ENCODE assay signal across 9 mouse cellular contexts in genomic region chr2:4412870-4413595, GRCm38 (mm10).
DNase-seq lines count a peak whose midpoint lies in the region; ATAC-seq and TF ChIP-seq lines count a peak whose summit lies in the region.
"Had no signal": no experiment of that assay in that cellular context is flagged by ENCODE, and none has a peak within 500 bp of the region (broad histone marks: within the 10 kb centered on the region; RNA-seq: fewer than 3 reads in every experiment).

No protein-coding gene starts in this region.

- H3K4me2 ChIP-seq in kidney, postnatal 0 days (ENCODE audit: low read length): no peak overlapping the region
- no peak overlapping the region for H3K4me2 ChIP-seq in forebrain, postnatal 0 days (ENCODE audit: low read depth)

- no peak for ATAC-seq in kidney, postnatal 0 days (replicated peaks; ENCODE audit: low FRiP score, low read depth)
- ATAC-seq in forebrain, postnatal 0 days: peak; percentile 70
- no peak for ATAC-seq in erythroid progenitor cell, adult 5-6 weeks (replicated peaks; ENCODE audit: low FRiP score, poor library complexity, severe bottlenecking)

- no peak for TF ChIP-seq CTCF in kidney, postnatal 0 days (IDR thresholded peaks at IDR 0.05; ENCODE audit: low read depth)
- no peak for TF ChIP-seq CTCF in forebrain, postnatal 0 days (IDR thresholded peaks at IDR 0.05; ENCODE audit: low read depth)

- no peaks in the 10 kb centered on the region for H3K27me3 ChIP-seq in kidney, postnatal 0 days (ENCODE audit: insufficient read depth, low read length)
- H3K27me3 ChIP-seq in forebrain, postnatal 0 days (ENCODE audit: insufficient read depth, low read length): no peaks in the 10 kb centered on the region

- WGBS in kidney, postnatal 0 days: 42% methylated on average over 5 of the region's 5 CpGs
- WGBS in forebrain, postnatal 0 days: 19% methylated on average over 5 of the region's 5 CpGs

- DNase-seq in kidney, postnatal 0 days (ENCODE audit: low spot score): peak; percentile 9
- DNase-seq in kidney, adult 11 months: no peak
- DNase-seq in ZHBTc4 (ENCODE audit: low read depth, low spot score): peak; percentile 43
- peak; percentile 42 for DNase-seq in forebrain, postnatal 0 days
- peak; percentile 84 for DNase-seq in lung, postnatal 10 days
- DNase-seq in gastrocnemius, postnatal 4 days (ENCODE audit: low spot score in 2 of 2): no peak
- no peak for DNase-seq in right cerebral cortex, adult 2 months (ENCODE audit: low spot score in 2 of 2)

- no peak overlapping the region for H3K9ac ChIP-seq in kidney, postnatal 0 days (ENCODE audit: low read depth, low read length)
- no peak overlapping the region for H3K9ac ChIP-seq in forebrain, postnatal 0 days

- no peak overlapping the region for H3K4me3 ChIP-seq in kidney, postnatal 0 days (replicated peaks; ENCODE audit: low read depth, low read length)
- H3K4me3 ChIP-seq in forebrain, postnatal 0 days (ENCODE audit: low read depth, low read length): no peak overlapping the region
- H3K4me3 ChIP-seq: myocyte had no signal

- H3K4me1 ChIP-seq in kidney, postnatal 0 days (replicated peaks; ENCODE audit: insufficient read depth, low read length): no peaks in the 10 kb centered on the region
- H3K4me1 ChIP-seq in forebrain, postnatal 0 days (ENCODE audit: insufficient read depth): peaks cover 17% of the 10 kb centered on the region; the same call in 1 of the 2 replicates

- no peak overlapping the region for H3K27ac ChIP-seq in kidney, postnatal 0 days
- H3K27ac ChIP-seq in forebrain, postnatal 0 days (ENCODE audit: low read depth, low read length): peak overlapping the region; percentile 50; the same call in 1 of the 2 replicates

- H3K36me3 ChIP-seq in kidney, postnatal 0 days (ENCODE audit: insufficient read depth, low read length): no peaks in the 10 kb centered on the region
- H3K36me3 ChIP-seq in forebrain, postnatal 0 days (ENCODE audit: insufficient read depth): no peaks in the 10 kb centered on the region

- H3K9me3 ChIP-seq in kidney, postnatal 0 days (replicated peaks; ENCODE audit: low read length): no peaks in the 10 kb centered on the region
- H3K9me3 ChIP-seq in forebrain, postnatal 0 days (ENCODE audit: low read length): no peaks in the 10 kb centered on the region

Comparison
In these comparisons a context has a peak if more than half of its experiments do, and no peak if none do; other contexts are left out.
1. DNase-seq: peak in kidney, postnatal 0 days (single experiment), ZHBTc4 (single experiment), forebrain, postnatal 0 days (single experiment) and lung, postnatal 10 days (single experiment); none in kidney, adult 11 months (single experiment), gastrocnemius, postnatal 4 days (0 of 2) and right cerebral cortex, adult 2 months (0 of 2).